Mouse (Mus musculus) myocyte (in vitro differentiated cells): ENCODE results near the gene Abca12.

Source experiments
- CEBPB ChIP-seq: IDR thresholded peaks from 2 replicates; pipeline ENCODE4 v1.6.1; 2011; ENCODE audit warnings: mild to moderate bottlenecking, moderate library complexity; ENCODE audit not compliant: poor library complexity, insufficient read depth, severe bottlenecking
- E2F4 ChIP-seq: IDR thresholded peaks from one replicate; pipeline ENCODE4 v1.6.1; 2011; ENCODE audit warnings: mild to moderate bottlenecking, control low read depth, moderate library complexity; ENCODE audit not compliant: insufficient read depth
- MAX ChIP-seq: IDR thresholded peaks from one replicate; pipeline ENCODE4 v1.6.1; 2011; ENCODE audit warnings: low read depth, mild to moderate bottlenecking, control low read depth
- MYOG ChIP-seq, 3 experiments: IDR thresholded peaks; one replicate each; pipeline ENCODE4 v1.6.1; 2011; ENCODE audit warnings: control low read depth in 2 of 3, low read depth in 2 of 3, mild to moderate bottlenecking in 2 of 3; ENCODE audit not compliant: insufficient read length in 2 of 3, control insufficient read depth in 1 of 3, insufficient read depth in 1 of 3
- POLR2A ChIP-seq: IDR thresholded peaks from one replicate; pipeline ENCODE4 v1.6.1; 2011; ENCODE audit warnings: low read depth, mild to moderate bottlenecking, control low read depth, moderate library complexity; ENCODE audit not compliant: insufficient read length
- POLR2AphosphoS2 ChIP-seq: IDR thresholded peaks from one replicate; pipeline ENCODE4 v1.6.1; 2011; ENCODE audit warnings: low read depth, control low read depth; ENCODE audit not compliant: insufficient read length
- REST ChIP-seq: IDR thresholded peaks from one replicate; pipeline ENCODE4 v1.6.1; 2011; ENCODE audit warnings: mild to moderate bottlenecking, control low read depth, moderate library complexity; ENCODE audit not compliant: insufficient read depth, insufficient read length
- SRF ChIP-seq: IDR thresholded peaks from one replicate; pipeline ENCODE4 v1.6.1; 2011; ENCODE audit warnings: low read depth; ENCODE audit not compliant: control insufficient read depth, insufficient read length
- TCF12 ChIP-seq: IDR thresholded peaks from one replicate; pipeline ENCODE4 v1.6.1; 2011; ENCODE audit warnings: mild to moderate bottlenecking, control low read depth; ENCODE audit not compliant: poor library complexity, insufficient read depth, severe bottlenecking
- USF1 ChIP-seq: IDR thresholded peaks from one replicate; pipeline ENCODE4 v1.6.1; 2011; ENCODE audit warnings: low read depth, mild to moderate bottlenecking, control low read depth, moderate library complexity

DNA sequence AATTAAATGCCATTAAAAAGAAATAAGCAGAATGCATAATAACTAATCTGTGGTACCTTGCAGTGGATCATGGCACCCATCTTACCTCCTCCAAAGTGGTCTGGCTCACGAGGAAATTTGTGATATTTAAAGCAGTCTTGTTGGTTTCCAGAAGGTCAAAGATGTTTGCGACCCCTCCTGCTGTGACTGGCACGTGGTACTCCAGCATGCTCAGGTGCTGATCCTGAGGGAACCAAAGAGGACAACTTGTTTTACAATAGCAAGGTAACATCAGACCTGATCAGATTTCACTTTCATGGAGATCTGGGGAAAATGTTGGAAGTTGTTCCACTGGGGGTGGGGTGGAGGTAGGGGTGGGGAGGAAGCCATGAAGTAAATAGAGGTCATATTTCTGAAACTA is 170.1 kb downstream of the Abca12 start:
- TF ChIP-seq REST (no peak), POLR2AphosphoS2 (no peak), USF1 (no peak), CEBPB (no peak), POLR2A (no peak), MAX (no peak), SRF (no peak), TCF12 (no peak), E2F4 (no peak), MYOG (IDR thresholded peaks at IDR 0.05; ENCODE audit: control insufficient read depth in 1 of 3, insufficient read depth in 1 of 3, insufficient read length in 2 of 3, low read depth in 2 of 3) (no peak)
